Mouse (Mus musculus) cerebellum, postnatal 4 days (tissue): ENCODE measurements around the gene Hnrnpl.

ENCODE experiments used
- DNase-seq, 2 experiments: peaks; one replicate each; pipeline ENCODE4 v3.0.0; 2022; ENCODE audit warnings: low spot score in 2 of 2, mixed read lengths in 1 of 2

Hnrnpl gene

DNA sequence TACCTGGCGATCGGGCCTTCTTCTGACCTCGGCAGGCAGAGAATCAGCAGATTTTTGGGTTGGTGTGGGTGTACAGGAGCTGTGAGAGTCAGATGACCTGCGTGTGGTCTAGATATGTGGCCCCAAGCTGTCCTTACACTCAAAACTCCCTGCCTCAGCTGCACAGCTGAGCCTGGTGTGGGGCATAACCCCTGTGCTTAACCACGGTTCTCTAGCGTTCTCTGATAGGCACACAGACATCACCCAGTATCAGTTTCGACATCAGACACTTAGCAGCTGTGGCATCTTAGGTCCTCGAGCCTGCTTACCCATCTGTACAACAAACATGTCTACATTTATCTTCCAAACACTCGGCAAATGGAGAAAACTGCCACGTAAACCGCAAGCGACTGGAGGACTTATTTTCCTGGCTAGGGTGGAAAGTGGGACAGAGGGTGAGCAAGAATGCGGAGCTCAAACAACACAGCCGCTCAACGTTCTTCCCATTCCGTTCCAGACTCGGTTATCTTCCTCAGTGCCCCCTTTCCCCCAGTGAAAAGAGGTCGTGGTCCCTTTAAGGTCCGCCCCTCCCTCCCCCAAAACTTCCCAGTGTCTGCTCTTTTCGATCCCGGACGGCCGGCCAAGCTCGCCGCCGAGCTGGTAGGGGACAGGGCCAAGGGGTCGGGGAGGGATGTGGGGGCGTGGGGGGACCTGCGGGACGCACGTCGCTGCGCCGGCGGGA, at the start of gene Hnrnpl:
Hnrnpl (plus strand) TSS at position 321 of the 721 bp plus-strand sequence.
- no peak for DNase-seq

- DNase-seq, result no peak
These were observed 49.7 kb upstream of the Hnrnpl start for GRCm38 (mm10) chr7:28758623-28759022.

- no peak for DNase-seq
These were observed 46.4 kb upstream of the Hnrnpl start for GRCm38 (mm10) chr7:28761907-28762306.

DNA sequence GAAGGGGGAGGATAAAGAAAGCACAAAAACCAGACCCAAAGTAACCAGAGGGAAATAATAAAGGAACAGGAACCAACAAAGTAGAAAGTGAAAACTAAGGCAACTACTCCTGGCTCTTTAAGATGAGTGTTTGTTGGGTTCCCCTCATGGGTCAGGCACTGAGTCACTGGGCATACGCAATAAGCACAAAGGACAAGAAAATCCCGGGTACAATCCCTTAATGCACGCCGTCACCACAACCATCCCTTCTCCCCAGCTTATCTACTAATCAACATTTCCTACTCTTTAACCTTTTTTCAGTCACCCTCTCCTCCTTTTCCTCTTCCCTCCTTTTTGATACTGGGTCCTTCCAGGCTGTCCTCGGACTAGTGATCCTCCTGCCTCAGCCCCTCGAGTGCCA, 43.1 kb upstream of the Hnrnpl start:
- no peak for DNase-seq

DNA sequence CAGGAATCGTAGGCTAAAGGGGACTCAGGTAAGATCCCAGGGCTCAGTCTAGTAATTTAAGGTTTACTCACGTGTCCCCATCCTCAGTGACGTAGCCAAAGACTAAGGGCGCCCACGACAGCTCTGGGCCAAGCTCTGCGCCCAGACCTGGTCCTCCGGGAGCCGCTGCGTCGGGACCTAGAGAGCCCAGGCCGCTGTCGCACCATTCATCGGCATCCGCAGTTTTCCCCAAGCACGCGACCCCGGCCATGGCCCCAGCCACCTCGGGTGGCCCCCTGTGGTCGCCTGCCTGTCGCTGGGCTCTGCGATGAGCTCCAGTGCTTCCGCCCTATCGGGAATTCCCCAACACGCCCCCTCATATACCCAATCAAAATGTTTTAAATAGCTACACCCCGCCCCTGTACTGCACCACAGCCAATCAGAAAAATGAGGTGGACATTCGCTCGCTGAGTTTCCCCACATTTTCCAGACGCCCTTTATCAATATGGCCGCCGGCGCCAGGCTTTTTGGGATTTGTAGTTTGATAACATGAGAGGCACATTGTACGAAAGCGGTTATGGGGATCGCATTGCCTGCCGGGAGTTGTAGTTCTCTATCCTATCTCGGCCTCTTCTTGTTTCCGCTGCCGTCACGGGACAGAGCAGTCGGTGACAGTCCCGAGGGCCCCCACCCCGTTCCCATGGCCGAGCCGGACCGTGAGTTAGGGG, 42.0 kb upstream of the Hnrnpl start, which contains the start of gene Sirt2:
Sirt2 (plus strand) TSS at position 563 of the 707 bp plus-strand sequence.
- peak; percentile 87 to 95 for DNase-seq

DNA sequence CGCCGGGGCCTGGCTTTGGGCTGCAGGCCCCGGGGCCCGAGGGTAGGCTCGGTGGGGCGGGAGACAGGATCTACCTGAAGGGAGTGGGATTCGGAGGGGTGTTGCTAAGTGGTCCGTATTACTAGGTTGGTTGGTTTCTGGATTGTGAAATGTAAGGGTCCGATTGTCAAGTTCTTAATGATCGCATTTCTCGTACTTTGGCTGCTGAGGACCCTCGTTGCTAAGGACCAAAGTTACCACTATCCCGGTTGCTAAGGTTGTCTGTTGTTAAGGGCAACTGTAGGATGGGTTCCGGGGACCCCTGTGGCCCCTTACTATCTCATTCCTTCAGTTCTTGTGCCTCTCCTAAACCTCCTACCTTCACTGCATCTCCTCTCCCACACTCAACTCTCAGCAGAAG, 41.4 kb upstream of the Hnrnpl start:
- DNase-seq, result no peak

- DNase-seq, result no peak
These were observed 40.8 kb upstream of the Hnrnpl start, which contains the start of gene Nfkbib for GRCm38 (mm10) chr7:28767462-28767965. Gene Nfkbib (minus strand): TSS chr7:28767512.

GRCm38 (mm10) chr7:28769414-28769958, 38.9 kb upstream of the Hnrnpl start:
- DNase-seq, result no peak

DNA sequence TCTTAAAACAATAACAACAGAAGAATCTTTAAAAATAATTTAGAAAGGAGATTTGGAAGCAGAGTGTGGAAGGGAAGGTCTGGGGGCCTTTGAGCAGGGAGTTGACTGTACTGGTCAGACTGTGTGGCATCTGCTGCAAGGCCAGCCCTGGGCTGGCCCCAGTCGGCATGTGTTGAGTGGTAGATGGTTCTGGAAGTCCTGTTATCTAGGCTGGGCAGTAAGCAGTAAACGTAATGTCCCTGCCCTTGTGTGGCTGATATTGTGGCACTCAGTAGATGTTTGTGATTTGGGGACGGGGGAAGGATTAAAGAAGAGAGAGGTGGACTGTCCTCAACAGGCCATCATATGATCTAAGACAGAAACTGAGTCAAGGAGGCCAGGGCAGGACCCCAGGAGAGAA, 38.0 kb upstream of the Hnrnpl start:
- no peak for DNase-seq

DNA sequence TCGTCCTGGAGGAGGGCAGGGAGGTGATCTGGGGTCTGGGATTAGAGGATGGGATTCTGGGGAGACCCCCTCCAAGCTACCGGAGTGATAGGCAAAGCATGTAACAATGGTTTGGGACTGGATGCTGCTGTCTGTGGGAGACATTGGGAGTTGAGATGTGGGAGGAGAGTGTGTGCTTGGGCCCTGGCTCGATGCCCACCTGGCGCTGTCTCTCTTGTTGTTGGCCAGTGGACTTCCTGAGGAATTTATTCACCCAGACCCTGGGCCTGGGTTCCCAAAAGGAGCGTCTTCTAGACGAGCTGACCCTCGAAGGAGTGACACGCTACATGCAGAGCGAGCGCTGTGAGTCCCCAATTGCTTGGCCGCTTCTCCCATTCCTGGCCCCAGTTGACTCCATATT, 36.5 kb upstream of the Hnrnpl start:
- DNase-seq, result no peak

DNA sequence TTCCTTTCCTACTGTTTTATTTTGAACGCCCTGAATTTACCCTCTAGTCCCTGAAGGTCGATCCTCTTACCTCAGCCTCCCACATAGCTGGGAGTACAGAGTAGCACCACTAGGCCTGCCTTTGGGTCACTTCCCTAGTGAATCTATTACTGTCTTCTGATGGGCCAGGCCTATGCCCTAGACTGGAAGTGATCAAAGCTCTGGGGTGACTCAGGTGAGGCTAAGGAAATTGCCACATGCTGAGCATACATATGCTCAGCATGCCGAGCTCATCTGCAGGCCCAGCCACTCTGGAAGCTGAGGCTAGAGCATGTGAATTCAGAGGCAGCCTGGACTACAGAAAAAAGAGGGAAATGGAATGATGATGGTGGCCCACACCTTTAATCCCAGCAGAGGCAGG, 35.2 kb upstream of the Hnrnpl start:
- DNase-seq, result no peak

- DNase-seq, result peak in 1 of 2 experiments; percentile 32
These were observed 34.2 kb upstream of the Hnrnpl start for GRCm38 (mm10) chr7:28774164-28774563.

- no peak for DNase-seq
These were observed 33.2 kb upstream of the Hnrnpl start for GRCm38 (mm10) chr7:28775129-28775528.

- DNase-seq, result no peak
These were observed 29.5 kb upstream of the Hnrnpl start for GRCm38 (mm10) chr7:28778825-28779224.

DNA sequence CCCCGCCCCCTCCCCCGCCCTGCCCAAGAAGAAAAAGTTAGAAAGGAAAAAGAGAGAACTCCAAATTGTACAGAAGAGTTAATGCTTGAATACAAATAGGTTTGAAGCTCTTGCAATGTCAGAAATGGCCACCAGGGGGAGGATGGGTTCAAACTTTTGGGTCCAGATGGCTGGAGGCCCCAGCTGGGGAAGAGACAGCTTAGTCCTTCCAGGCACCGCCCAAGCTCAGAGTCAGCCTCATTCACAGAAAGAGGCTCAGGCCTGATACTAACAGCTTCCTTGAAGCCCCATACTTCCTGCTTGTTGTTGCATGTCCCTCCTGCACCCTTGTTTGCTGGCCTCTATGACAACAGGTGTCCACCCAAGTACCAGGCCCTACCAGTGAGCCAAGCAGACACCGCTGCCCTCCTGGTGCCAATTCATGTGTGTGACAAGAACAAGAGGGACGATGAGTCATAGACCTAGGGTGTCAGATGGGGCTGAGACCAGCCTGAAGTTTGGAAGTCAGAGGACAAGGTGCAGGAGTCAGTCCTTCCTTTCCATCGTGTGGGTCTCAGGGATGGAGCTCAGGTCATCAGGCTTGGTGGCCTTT, 28.2 kb upstream of the Hnrnpl start:
- peak; percentile 79 to 93 for DNase-seq

GRCm38 (mm10) chr7:28780857-28781256, 27.5 kb upstream of the Hnrnpl start:
- no peak for DNase-seq

GRCm38 (mm10) chr7:28781261-28781663, 27.1 kb upstream of the Hnrnpl start:
- no peak for DNase-seq

DNA sequence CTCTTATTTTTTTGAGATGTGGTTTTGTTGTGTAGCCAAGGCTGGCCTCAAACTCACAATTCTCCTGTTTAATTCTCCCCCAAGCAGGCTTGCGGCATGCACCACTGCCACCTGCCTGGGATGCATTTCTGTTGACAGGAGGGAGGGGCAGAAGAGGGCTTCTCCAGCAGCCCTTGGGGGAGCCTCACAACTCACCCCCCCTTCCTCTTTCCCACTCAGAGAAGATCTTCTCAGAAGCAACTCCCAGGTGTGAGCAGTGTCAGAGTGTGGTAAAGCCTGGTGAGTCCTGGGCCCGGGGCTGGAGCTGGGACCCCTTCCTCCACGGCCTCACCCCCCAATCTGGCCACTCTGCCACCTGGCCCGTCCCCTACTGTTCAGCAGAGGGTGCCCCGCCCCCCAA, 23.2 kb upstream of the Hnrnpl start:
- no peak for DNase-seq

DNA sequence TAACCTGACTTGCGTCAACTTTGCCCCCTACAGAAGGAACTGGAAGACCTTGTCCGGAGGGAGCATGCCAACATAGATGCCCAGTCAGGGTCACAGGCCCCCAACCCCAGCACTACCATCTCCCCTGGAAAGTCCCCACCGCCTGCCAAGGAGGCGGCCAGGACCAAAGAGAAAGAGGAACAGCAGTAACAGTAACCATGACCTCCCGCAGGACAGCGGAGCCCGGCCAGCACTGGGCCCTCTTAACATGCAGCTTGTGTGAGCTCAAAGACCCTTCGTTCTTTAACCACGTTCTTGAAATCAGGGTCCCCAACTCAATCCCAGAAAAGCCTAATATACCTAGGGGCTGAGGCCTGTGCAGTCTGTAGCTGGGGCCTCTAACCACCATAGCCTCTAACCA, 20.5 kb upstream of the Hnrnpl start:
- DNase-seq, result no peak

DNA sequence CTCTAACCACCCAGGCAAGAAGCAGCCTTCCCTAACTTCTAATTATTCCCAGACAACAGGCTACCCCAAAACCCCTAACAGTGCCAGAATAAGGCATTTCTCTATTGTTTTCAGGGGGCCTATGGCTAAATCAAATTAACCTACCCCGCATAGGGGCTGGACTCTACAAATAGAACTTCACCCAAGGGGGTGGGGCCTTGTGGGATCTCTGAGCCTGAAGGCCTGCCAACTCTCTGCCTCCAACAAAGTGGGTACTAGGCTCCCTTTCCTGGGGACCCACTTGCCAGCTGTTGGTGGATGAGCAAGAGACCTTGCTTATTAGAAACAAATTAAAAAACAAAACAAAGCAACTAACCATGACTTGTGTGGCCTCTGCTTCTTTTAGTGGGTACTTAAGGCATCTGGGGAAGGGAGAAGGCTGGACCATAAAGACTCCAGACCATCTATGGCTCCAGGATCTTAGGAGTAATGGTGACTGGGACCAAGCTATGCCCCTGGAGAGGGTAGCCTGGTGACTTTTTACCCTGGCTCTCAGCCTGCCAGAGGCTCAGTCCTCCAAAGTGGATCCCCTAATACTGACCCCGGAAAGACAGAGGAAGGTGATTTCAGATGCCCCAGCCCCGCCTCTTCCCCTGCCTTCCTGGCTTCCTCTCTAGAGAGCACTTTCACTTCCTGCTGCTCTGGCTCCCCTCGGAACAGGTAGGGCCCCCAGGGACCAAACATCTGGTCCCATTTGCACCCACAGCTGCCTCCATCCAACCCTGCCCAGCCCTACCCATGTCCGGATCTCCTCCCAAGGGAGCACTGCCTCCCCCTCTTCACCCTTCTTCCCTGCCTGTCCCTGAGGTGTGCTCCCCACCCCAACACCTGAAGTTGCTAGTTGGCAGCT, 19.8 kb upstream of the Hnrnpl start, which contains the start of gene Rinl:
Rinl (plus strand) TSS at position 663 of the 889 bp plus-strand sequence.
- no peak for DNase-seq

DNA sequence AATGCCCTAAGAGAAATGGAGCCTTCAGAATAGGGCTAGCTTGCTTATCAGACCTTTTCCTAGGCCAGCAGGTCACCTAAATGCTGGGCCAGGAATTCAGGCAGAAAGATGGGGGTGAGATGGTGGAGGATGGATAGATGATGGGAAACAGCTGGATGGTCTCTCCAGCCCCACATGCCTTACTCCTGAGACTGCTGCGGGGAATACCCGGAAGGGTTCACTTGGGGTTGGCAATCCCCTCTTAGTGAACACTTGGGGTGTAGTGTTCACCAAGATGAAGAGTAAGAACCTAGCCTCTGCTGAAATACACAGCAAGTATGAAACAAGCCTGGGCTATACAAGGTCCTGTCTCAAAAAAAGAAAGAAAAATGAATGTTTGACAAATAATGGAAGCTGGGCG, 19.1 kb upstream of the Hnrnpl start:
- DNase-seq, result no peak
